Mouse (Mus musculus) bone marrow macrophage, adult 2 months (primary cell): ENCODE data around the gene Angptl7. TPM values are rescaled to one million over a fixed set of nuclear protein-coding genes. Genes with fewer than 3 reads are reported as not detected.

Experiments used
- H3K27ac ChIP-seq: 2 replicates; pipeline ENCODE4 v1.5.1; 2012; ENCODE audit warnings: low read depth, low read length; ENCODE audit not compliant: insufficient read depth
- H3K4me1 ChIP-seq: 2 replicates; pipeline ENCODE4 v1.6.1; 2012; ENCODE audit warnings: low read length; ENCODE audit not compliant: control insufficient read depth, insufficient read depth
- H3K4me3 ChIP-seq: 2 replicates; pipeline ENCODE4 v1.5.1; 2012; ENCODE audit warnings: mild to moderate bottlenecking, low read length, moderate library complexity; ENCODE audit not compliant: insufficient read depth
- CTCF ChIP-seq: IDR thresholded peaks from 2 replicates; pipeline ENCODE4 v1.5.1; 2012; ENCODE audit warnings: low read depth, mild to moderate bottlenecking, low read length, moderate library complexity
- POLR2A ChIP-seq: IDR thresholded peaks from 2 replicates; pipeline ENCODE4 v1.6.1; 2012; ENCODE audit warnings: mild to moderate bottlenecking, low read depth, low read length, borderline replicate concordance
- polyA plus RNA-seq: library from polyadenylated mRNA; stranded (reverse); fragments of >200 nt; gene quantifications from 2 replicates; pipeline ENCODE4 v1.2.4, GENCODE M21; 2012; ENCODE audit not compliant: missing spikeins, insufficient read depth, insufficient read length

Gene Angptl7
- polyA plus RNA-seq, 1 experiment, result 0.68 TPM

DNA sequence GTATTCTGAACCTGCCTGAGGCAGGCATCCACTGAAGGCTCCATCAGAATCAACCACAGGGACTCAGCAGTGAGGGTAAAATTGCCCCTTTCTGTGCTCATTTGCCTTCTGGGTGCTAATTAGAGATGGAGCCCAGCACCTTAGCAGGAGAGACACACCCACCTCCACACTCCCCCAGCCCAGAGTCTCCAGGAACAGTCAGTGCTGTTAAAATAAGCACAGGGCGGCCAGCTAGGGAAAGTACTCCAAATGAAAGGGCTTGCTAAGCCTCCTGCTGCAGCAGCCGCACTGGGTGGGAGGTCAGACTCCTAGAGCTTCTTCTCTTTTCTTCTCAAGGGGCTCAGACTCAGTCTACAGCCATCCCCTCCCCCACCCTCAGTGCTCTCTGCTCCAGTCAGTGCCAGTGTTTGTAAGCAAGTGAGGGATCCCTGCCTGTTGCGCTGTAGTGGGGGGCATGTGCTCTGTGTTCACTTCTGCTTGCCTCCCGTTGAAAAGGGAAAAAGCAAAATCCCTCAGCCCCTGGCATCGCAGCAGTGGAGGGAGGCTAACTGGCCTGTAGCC, 18.1 kb upstream of the Angptl7 start:
- Histone ChIP-seq H3K4me1 (peaks cover 14% of the 10 kb centered on the region), H3K4me3 (no peak overlapping the region), H3K27ac (no peak overlapping the region)
- no peak for TF ChIP-seq POLR2A
- no peak for TF ChIP-seq CTCF

DNA sequence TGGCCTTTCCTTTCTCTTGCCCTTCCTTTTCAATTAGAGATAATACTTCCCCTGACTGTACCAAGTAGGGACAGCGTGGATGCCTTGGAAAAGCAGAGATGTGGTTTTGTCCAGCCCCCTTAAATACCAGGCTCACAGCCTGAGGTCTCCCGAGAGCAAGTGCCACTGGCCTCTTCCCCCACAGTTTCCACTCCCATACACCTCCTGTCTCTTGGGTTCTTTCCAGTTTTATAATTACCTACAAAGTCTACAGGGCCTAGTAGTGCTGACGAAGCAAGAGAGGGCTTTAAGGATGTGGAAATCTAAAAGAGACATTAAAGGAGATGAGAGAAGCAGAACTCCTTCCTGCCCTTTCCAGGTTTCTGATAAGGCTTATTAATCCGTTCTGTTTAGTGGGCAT, 17.5 kb upstream of the Angptl7 start:
- Histone ChIP-seq H3K27ac (no peak overlapping the region), H3K4me3 (no peak overlapping the region), H3K4me1 (peaks cover 14% of the 10 kb centered on the region)
- TF ChIP-seq CTCF (no peak), POLR2A (no peak)

DNA sequence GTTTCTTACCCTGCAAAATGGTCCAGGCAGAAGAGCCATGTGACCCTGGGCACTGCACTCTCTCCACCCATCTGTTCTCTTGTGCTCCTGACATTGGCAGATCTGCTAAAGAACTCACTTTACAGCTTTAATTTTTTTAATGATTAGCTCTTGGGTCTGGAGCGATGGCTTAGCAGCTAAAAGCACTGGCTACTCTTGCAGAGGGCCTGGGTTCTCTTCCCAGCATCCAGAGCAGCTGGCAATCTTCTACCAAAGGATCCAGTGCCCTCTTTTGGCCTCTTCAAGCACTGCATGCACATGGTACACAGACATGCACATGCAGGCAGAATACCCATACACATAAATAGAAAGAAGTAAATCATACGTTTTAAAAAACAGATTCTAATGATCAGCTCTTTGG, 15.1 kb upstream of the Angptl7 start:
- H3K27ac ChIP-seq, result no peak overlapping the region
- no peak for TF ChIP-seq CTCF
- TF ChIP-seq POLR2A, result no peak
- 0 out of 2 replicates have a peak, but pooled peaks cover 2% of the 10 kb centered on the region for H3K4me1 ChIP-seq
- H3K4me3 ChIP-seq, result no peak overlapping the region

- H3K4me3 ChIP-seq, result no peak overlapping the region
- no peak for TF ChIP-seq POLR2A
- TF ChIP-seq CTCF, result no peak
- H3K27ac ChIP-seq, result no peak overlapping the region
- H3K4me1 ChIP-seq, result peaks cover 12% of the 10 kb centered on the region
Observed at GRCm38 (mm10) chr4:148513021-148513559, 12.8 kb upstream of the Angptl7 start.

GRCm38 (mm10) chr4:148511334-148511733, 11.1 kb upstream of the Angptl7 start:
- no peak for TF ChIP-seq CTCF
- no peak for TF ChIP-seq POLR2A
- Histone ChIP-seq H3K27ac (no peak overlapping the region), H3K4me3 (no peak overlapping the region), H3K4me1 (peaks cover 12% of the 10 kb centered on the region)

GRCm38 (mm10) chr4:148510691-148511090, 10.4 kb upstream of the Angptl7 start:
- Histone ChIP-seq H3K4me3 (no peak overlapping the region), H3K4me1 (peaks cover 12% of the 10 kb centered on the region), H3K27ac (no peak overlapping the region)
- TF ChIP-seq POLR2A (no peak), CTCF (no peak)

GRCm38 (mm10) chr4:148509450-148510084, 9.3 kb upstream of the Angptl7 start:
- H3K27ac ChIP-seq, result no peak overlapping the region
- TF ChIP-seq CTCF (no peak), POLR2A (no peak)
- peaks cover 12% of the 10 kb centered on the region for H3K4me1 ChIP-seq
- H3K4me3 ChIP-seq, result no peak overlapping the region

DNA sequence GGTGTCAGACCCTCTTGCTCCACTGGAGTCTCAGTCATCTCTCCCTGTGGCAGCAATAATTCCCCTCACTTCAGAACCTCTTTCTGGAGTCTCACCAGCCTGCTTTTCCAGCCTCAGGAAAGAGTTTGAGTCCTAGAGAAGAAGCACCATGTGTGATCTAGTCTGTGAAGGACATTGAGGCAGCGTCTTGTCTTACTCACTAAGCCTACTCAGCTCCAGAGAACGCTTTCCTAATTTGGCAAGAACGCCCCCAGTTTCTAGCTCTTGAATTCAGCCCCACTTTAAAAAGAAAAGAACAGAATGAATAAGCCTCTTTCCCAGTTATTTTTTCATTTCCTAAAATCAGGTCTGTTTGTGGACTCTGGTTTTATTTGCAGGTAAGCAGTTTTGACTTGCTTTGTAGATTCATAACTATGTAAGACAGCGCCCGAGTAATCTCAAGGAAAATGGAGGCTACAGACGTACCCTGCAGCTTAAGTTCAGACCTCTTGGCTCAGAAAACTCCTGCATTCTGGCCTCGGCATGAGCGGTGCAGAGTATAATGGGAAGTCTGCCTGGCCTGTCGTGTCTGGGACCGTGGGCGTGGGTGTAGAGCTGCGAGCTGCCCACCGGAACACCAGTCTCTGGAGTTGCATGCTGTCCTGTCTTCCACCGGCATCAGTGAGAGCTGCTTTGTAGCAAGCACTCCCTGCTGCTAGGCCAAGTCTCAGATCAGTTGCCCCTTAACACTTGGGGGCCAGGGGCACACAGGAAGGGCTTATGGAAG, 8.0 kb upstream of the Angptl7 start:
- no peak overlapping the region for H3K4me3 ChIP-seq
- no peak overlapping the region for H3K27ac ChIP-seq
- H3K4me1 ChIP-seq, result peaks cover 12% of the 10 kb centered on the region
- TF ChIP-seq CTCF, result no peak
- no peak for TF ChIP-seq POLR2A

- peaks cover 10% of the 10 kb centered on the region for H3K4me1 ChIP-seq
- TF ChIP-seq POLR2A (no peak), CTCF (no peak)
- H3K27ac ChIP-seq, result no peak overlapping the region
- H3K4me3 ChIP-seq, result no peak overlapping the region
Observed at GRCm38 (mm10) chr4:148507585-148507984, 7.3 kb upstream of the Angptl7 start.

GRCm38 (mm10) chr4:148504497-148504959, 4.3 kb upstream of the Angptl7 start:
- Histone ChIP-seq H3K4me3 (no peak overlapping the region), H3K27ac (no peak overlapping the region), H3K4me1 (peaks cover 16% of the 10 kb centered on the region)
- no peak for TF ChIP-seq CTCF
- no peak for TF ChIP-seq POLR2A
